Mouse (Mus musculus) brown adipose tissue, adult 24 weeks (tissue): Measurements from ENCODE around the gene Adamts17. TPM values are rescaled to one million over a fixed set of nuclear protein-coding genes. Genes with fewer than 3 reads are reported as not detected.

Source experiments
- H3K27ac ChIP-seq: fragments of 200-500 bp; replicated peaks from 2 replicates; pipeline ENCODE4 v1.5.1; 2012; ENCODE audit warnings: low read depth, mild to moderate bottlenecking, low read length
- H3K4me1 ChIP-seq: fragments of 200-500 bp; 2 replicates; pipeline ENCODE4 v1.6.1; 2012; ENCODE audit warnings: low read length, mixed read lengths; ENCODE audit not compliant: control insufficient read depth, insufficient read depth, insufficient read length
- H3K4me3 ChIP-seq: fragments of 200-500 bp; 2 replicates; pipeline ENCODE4 v1.5.1; 2012; ENCODE audit warnings: low read depth, mild to moderate bottlenecking, low read length, moderate library complexity; ENCODE audit not compliant: insufficient read depth
- polyA plus RNA-seq: library from polyadenylated mRNA; stranded (reverse); fragments of >200 nt; gene quantifications from 2 replicates; pipeline ENCODE4 v1.2.4, GENCODE M21; 2012; ENCODE audit not compliant: missing spikeins, insufficient read depth, insufficient read length

Adamts17 gene
- not detected in 2 replicates for polyA plus RNA-seq

- H3K27ac ChIP-seq, result no peak within 1 kb of the TSS
- no peaks in the 10 kb centered on the region for H3K4me1 ChIP-seq
- peak within 1 kb of the TSS; percentile 60 for H3K4me3 ChIP-seq
Observed at GRCm38 (mm10) chr7:66839463-66840007, at the start of gene Adamts17. Gene Adamts17 (plus strand): TSS chr7:66839735.

- H3K4me3 ChIP-seq, result no peak overlapping the region
- H3K4me1 ChIP-seq, result peaks cover 7% of the 10 kb centered on the region; the same call in 1 of the 2 replicates
- no peak overlapping the region for H3K27ac ChIP-seq
Observed at GRCm38 (mm10) chr7:66789860-66790748, 49.4 kb upstream of the Adamts17 start.

- H3K4me3 ChIP-seq, result no peak overlapping the region
- H3K4me1 ChIP-seq, result peaks cover 7% of the 10 kb centered on the region; the same call in 1 of the 2 replicates
- H3K27ac ChIP-seq, result no peak overlapping the region
Observed at GRCm38 (mm10) chr7:66791022-66791421, 48.5 kb upstream of the Adamts17 start.

- H3K4me1 ChIP-seq, result no peaks in the 10 kb centered on the region
- no peak overlapping the region for H3K4me3 ChIP-seq
- no peak overlapping the region for H3K27ac ChIP-seq
Observed at GRCm38 (mm10) chr7:66796909-66797308, 42.6 kb upstream of the Adamts17 start.

- Histone ChIP-seq H3K27ac (no peak overlapping the region), H3K4me3 (no peak overlapping the region), H3K4me1 (no peaks in the 10 kb centered on the region)
Observed at GRCm38 (mm10) chr7:66797345-66797744, 42.2 kb upstream of the Adamts17 start.

GRCm38 (mm10) chr7:66798826-66799225 lies 40.7 kb upstream of the Adamts17 start:
- H3K4me1 ChIP-seq, result no peaks in the 10 kb centered on the region
- H3K27ac ChIP-seq, result no peak overlapping the region
- no peak overlapping the region for H3K4me3 ChIP-seq

- H3K27ac ChIP-seq, result no peak overlapping the region
- H3K4me1 ChIP-seq, result no peaks in the 10 kb centered on the region
- H3K4me3 ChIP-seq, result no peak overlapping the region
Observed at GRCm38 (mm10) chr7:66800784-66801183, 38.8 kb upstream of the Adamts17 start.

- H3K4me3 ChIP-seq, result no peak overlapping the region
- no peak overlapping the region for H3K27ac ChIP-seq
- H3K4me1 ChIP-seq, result no peaks in the 10 kb centered on the region
Observed at GRCm38 (mm10) chr7:66801785-66802184, 37.8 kb upstream of the Adamts17 start.

- Histone ChIP-seq H3K4me3 (no peak overlapping the region), H3K27ac (no peak overlapping the region), H3K4me1 (no peaks in the 10 kb centered on the region)
Observed at GRCm38 (mm10) chr7:66803798-66804197, 35.7 kb upstream of the Adamts17 start.

GRCm38 (mm10) chr7:66806801-66807200 lies 32.7 kb upstream of the Adamts17 start:
- Histone ChIP-seq H3K4me1 (no peaks in the 10 kb centered on the region), H3K4me3 (no peak overlapping the region), H3K27ac (no peak overlapping the region)

- no peaks in the 10 kb centered on the region for H3K4me1 ChIP-seq
- H3K4me3 ChIP-seq, result no peak overlapping the region
- H3K27ac ChIP-seq, result no peak overlapping the region
Observed at GRCm38 (mm10) chr7:66810436-66810835, 29.1 kb upstream of the Adamts17 start.

- H3K27ac ChIP-seq, result no peak overlapping the region
- H3K4me1 ChIP-seq, result no peaks in the 10 kb centered on the region
- H3K4me3 ChIP-seq, result no peak overlapping the region
Observed at GRCm38 (mm10) chr7:66811294-66811693, 28.2 kb upstream of the Adamts17 start.

GRCm38 (mm10) chr7:66812289-66812688 lies 27.2 kb upstream of the Adamts17 start:
- no peak overlapping the region for H3K27ac ChIP-seq
- H3K4me3 ChIP-seq, result no peak overlapping the region
- no peaks in the 10 kb centered on the region for H3K4me1 ChIP-seq

GRCm38 (mm10) chr7:66812737-66813136 lies 26.8 kb upstream of the Adamts17 start:
- H3K4me3 ChIP-seq, result no peak overlapping the region
- no peaks in the 10 kb centered on the region for H3K4me1 ChIP-seq
- no peak overlapping the region for H3K27ac ChIP-seq

- Histone ChIP-seq H3K4me3 (no peak overlapping the region), H3K27ac (no peak overlapping the region), H3K4me1 (no peaks in the 10 kb centered on the region)
Observed at GRCm38 (mm10) chr7:66813172-66813571, 26.4 kb upstream of the Adamts17 start.

GRCm38 (mm10) chr7:66815526-66815925 lies 24.0 kb upstream of the Adamts17 start:
- Histone ChIP-seq H3K27ac (no peak overlapping the region), H3K4me1 (no peaks in the 10 kb centered on the region), H3K4me3 (no peak overlapping the region)
